In genomic region chr11:48859014-48859413, GRCm38 (mm10) we compare ENCODE assay signal across 8 mouse cellular contexts. TPM values are rescaled to one million over a fixed set of nuclear protein-coding genes. Genes with fewer than 3 reads are reported as not detected.
A peak's percentile ranks its signal among the peaks of the same experiment; 100 is the strongest.
DNase-seq lines count a peak whose midpoint lies in the region; ATAC-seq and TF ChIP-seq lines count a peak whose summit lies in the region.

No protein-coding gene starts in this region.

- no peaks in the 10 kb centered on the region for H3K9me3 ChIP-seq in G1E (replicated peaks)
- H3K9me3 ChIP-seq in embryonic facial prominence, embryonic 12.5 days, result no peaks in the 10 kb centered on the region
- no peaks in the 10 kb centered on the region for H3K9me3 ChIP-seq in limb, embryonic 11.5 days (ENCODE audit: control insufficient read depth, low read length)
- no peaks in the 10 kb centered on the region for H3K9me3 ChIP-seq in midbrain, embryonic 12.5 days

- peak; percentile 60 for TF ChIP-seq CTCF in cerebellum, adult 2 months (IDR thresholded peaks at IDR 0.05; ENCODE audit: borderline replicate concordance, insufficient read depth, low read depth, low read length)
- TF ChIP-seq CTCF in G1E (IDR thresholded peaks at IDR 0.05; ENCODE audit: low read depth, low read length), result peak; percentile 51

- no peaks in the 10 kb centered on the region; the same call in 1 of the 2 replicates for H3K4me1 ChIP-seq in cerebellum, adult 2 months (ENCODE audit: control insufficient read depth, insufficient read depth, low read length)
- peaks cover 39% of the 10 kb centered on the region for H3K4me1 ChIP-seq in G1E (ENCODE audit: insufficient read depth, low read depth, low read length)
- peaks cover 15% of the 10 kb centered on the region; the same call in 1 of the 2 replicates for H3K4me1 ChIP-seq in embryonic facial prominence, embryonic 12.5 days
- 0 out of 2 replicates have a peak, but pooled peaks cover 3% of the 10 kb centered on the region for H3K4me1 ChIP-seq in limb, embryonic 11.5 days (ENCODE audit: control insufficient read depth, insufficient read depth, low read length)
- peaks cover 24% of the 10 kb centered on the region for H3K4me1 ChIP-seq in midbrain, embryonic 12.5 days

- H3K4me2 ChIP-seq in embryonic facial prominence, embryonic 12.5 days (replicated peaks), result peak overlapping the region; percentile 87
- H3K4me2 ChIP-seq in limb, embryonic 11.5 days (ENCODE audit: low read depth, severe bottlenecking), result no peak overlapping the region
- peak overlapping the region; percentile 95 for H3K4me2 ChIP-seq in midbrain, embryonic 12.5 days (replicated peaks)

- peaks cover 9% of the 10 kb centered on the region for H3K36me3 ChIP-seq in G1E (replicated peaks)
- no peaks in the 10 kb centered on the region for H3K36me3 ChIP-seq in embryonic facial prominence, embryonic 12.5 days
- no peaks in the 10 kb centered on the region for H3K36me3 ChIP-seq in limb, embryonic 11.5 days (ENCODE audit: control insufficient read depth, insufficient read depth, low read length)
- H3K36me3 ChIP-seq in midbrain, embryonic 12.5 days, result no peaks in the 10 kb centered on the region

- H3K27ac ChIP-seq in cerebellum, adult 2 months (ENCODE audit: insufficient read depth, low read length), result no peak overlapping the region
- H3K27ac ChIP-seq in embryonic facial prominence, embryonic 12.5 days, result no peak overlapping the region
- H3K27ac ChIP-seq in limb, embryonic 11.5 days (replicated peaks; ENCODE audit: low read depth, low read length), result no peak overlapping the region
- no peak overlapping the region for H3K27ac ChIP-seq in midbrain, embryonic 12.5 days (replicated peaks)

- 0% methylated on average over 6 of the region's 6 CpGs for WGBS in cerebellum, adult 2 months
- under 1% methylated on average over 6 of the region's 6 CpGs for WGBS in embryonic facial prominence, embryonic 12.5 days
- 1% methylated on average over 6 of the region's 6 CpGs for WGBS in limb, embryonic 11.5 days
- 0% methylated on average over 6 of the region's 6 CpGs for WGBS in midbrain, embryonic 12.5 days

- no peak for TF ChIP-seq POLR2A in cerebellum, adult 2 months (IDR thresholded peaks at IDR 0.05; ENCODE audit: borderline replicate concordance, insufficient read depth, low read length)

- ATAC-seq in G1E (ENCODE audit: extremely low read depth, insufficient number of reproducible peaks, low FRiP score, poor library complexity, severe bottlenecking), result no peak
- no peak for ATAC-seq in embryonic facial prominence, embryonic 12.5 days (ENCODE audit: insufficient number of reproducible peaks, insufficient read depth, low FRiP score, low TSS enrichment)
- ATAC-seq in limb, embryonic 11.5 days (ENCODE audit: insufficient number of reproducible peaks, low FRiP score, low TSS enrichment, low read depth), result no peak
- ATAC-seq in midbrain, embryonic 12.5 days (ENCODE audit: low FRiP score, low read depth), result no peak

- H3K27me3 ChIP-seq in cerebellum, adult 2 months (ENCODE audit: control insufficient read depth, insufficient read depth, low read length), result no peaks in the 10 kb centered on the region
- H3K27me3 ChIP-seq in G1E (ENCODE audit: insufficient read depth, low read length), result no peaks in the 10 kb centered on the region
- peaks cover 10% of the 10 kb centered on the region; the same call in 1 of the 2 replicates for H3K27me3 ChIP-seq in embryonic facial prominence, embryonic 12.5 days
- H3K27me3 ChIP-seq in limb, embryonic 11.5 days (ENCODE audit: control insufficient read depth, insufficient read depth, low read length), result 0 out of 2 replicates have a peak, but pooled peaks cover 6% of the 10 kb centered on the region
- H3K27me3 ChIP-seq in midbrain, embryonic 12.5 days, result peaks cover 24% of the 10 kb centered on the region

- no peak overlapping the region for H3K4me3 ChIP-seq in cerebellum, adult 2 months (replicated peaks; ENCODE audit: insufficient read depth, low read depth, low read length)
- no peak overlapping the region for H3K4me3 ChIP-seq in G1E (ENCODE audit: low read depth, low read length)
- H3K4me3 ChIP-seq in embryonic facial prominence, embryonic 12.5 days, result peak overlapping the region; percentile 40; the same call in 1 of the 2 replicates
- no peak overlapping the region for H3K4me3 ChIP-seq in limb, embryonic 11.5 days (ENCODE audit: low read depth, low read length)
- peak overlapping the region; percentile 40 for H3K4me3 ChIP-seq in midbrain, embryonic 12.5 days

- DNase-seq in cerebellum, adult 2 months, result peak; percentile 41 to 53
- no peak for DNase-seq in cerebellum, adult 11-12 months
- DNase-seq in G1E (ENCODE audit: low spot score), result no peak
- peak; percentile 67 for DNase-seq in heart, postnatal 4 days
- DNase-seq in limb, embryonic 11.5 days (ENCODE audit: low spot score), result peak; percentile 65
- peak; percentile 51 for DNase-seq in thymus, postnatal 25 days

- H3K9ac ChIP-seq in embryonic facial prominence, embryonic 12.5 days, result no peak overlapping the region
- H3K9ac ChIP-seq in limb, embryonic 11.5 days (ENCODE audit: low read length), result no peak overlapping the region
- H3K9ac ChIP-seq in midbrain, embryonic 12.5 days (replicated peaks), result no peak overlapping the region

RNA-seq across cellular contexts. Expression of gene Irgm1, which starts 12.5 kb away (rescaled TPM):
- polyA plus RNA-seq in cerebellum, adult 2 months (2012; rRNA removed), result 6.5 and 7.1 TPM in 2 replicates
- total RNA-seq in G1E (2014; fragmentation: Nextera tagmentation), result 39.3 and 44.2 TPM in 2 replicates
- 73.5 and 75.4 TPM in 2 replicates for total RNA-seq in G1E (2017)
- 2.3 and 2.9 TPM in 2 replicates for polyA plus RNA-seq in G1E (2012)
- 3.4 and 3.5 TPM in 2 replicates for polyA plus RNA-seq in embryonic facial prominence, embryonic 12.5 days (2016; fragmentation: Nextera tagmentation; extraction: Ambion mirVana)
- total RNA-seq in heart, postnatal 4 days (2021), result 1 to 10 TPM; 6.2 to 7.6 TPM
- 1.1 and 1.7 TPM in 2 replicates for polyA plus RNA-seq in limb, embryonic 11.5 days (2014; fragmentation: Nextera tagmentation; extraction: Ambion mirVana)
- polyA plus RNA-seq in midbrain, embryonic 12.5 days (2016; fragmentation: Nextera tagmentation; extraction: Ambion mirVana), result 2.3 and 2.4 TPM in 2 replicates

RNA-seq across cellular contexts. Expression of gene Gm12184, which starts 32.6 kb away (rescaled TPM):
- polyA plus RNA-seq in cerebellum, adult 2 months (2012; rRNA removed), result 30.1 and 34.0 TPM in 2 replicates
- total RNA-seq in G1E (2014; fragmentation: Nextera tagmentation) (22.1 and 22.5 TPM in 2 replicates), G1E (2017) (15.3 and 16.3 TPM in 2 replicates)
- polyA plus RNA-seq in G1E (2012), result 47.2 and 49.5 TPM in 2 replicates
- polyA plus RNA-seq in embryonic facial prominence, embryonic 12.5 days (2016; fragmentation: Nextera tagmentation; extraction: Ambion mirVana), result 6.9 and 7.0 TPM in 2 replicates
- 1 to 10 TPM; 4.8 to 5.1 TPM for total RNA-seq in heart, postnatal 4 days (2021)
- 9.4 and 13.5 TPM in 2 replicates for polyA plus RNA-seq in limb, embryonic 11.5 days (2014; fragmentation: Nextera tagmentation; extraction: Ambion mirVana)
- 7.6 and 8.3 TPM in 2 replicates for polyA plus RNA-seq in midbrain, embryonic 12.5 days (2016; fragmentation: Nextera tagmentation; extraction: Ambion mirVana)

RNA-seq across cellular contexts. Expression of gene Trim7, which starts 33.1 kb away (rescaled TPM):
- 4.2 and 4.7 TPM in 2 replicates for polyA plus RNA-seq in cerebellum, adult 2 months (2012; rRNA removed)
- total RNA-seq in G1E (2014; fragmentation: Nextera tagmentation), result 1.2 and 4.0 TPM in 2 replicates
- 2.3 and 3.0 TPM in 2 replicates for total RNA-seq in G1E (2017)
- 0.59 and 0.67 TPM in 2 replicates for polyA plus RNA-seq in G1E (2012)
- 0.65 and 1.5 TPM in 2 replicates for polyA plus RNA-seq in embryonic facial prominence, embryonic 12.5 days (2016; fragmentation: Nextera tagmentation; extraction: Ambion mirVana)
- total RNA-seq in heart, postnatal 4 days (2021), result 1 to 10 TPM; 5.3 to 5.5 TPM
- polyA plus RNA-seq in limb, embryonic 11.5 days (2014; fragmentation: Nextera tagmentation; extraction: Ambion mirVana), result 0.25 and 0.41 TPM in 2 replicates
- polyA plus RNA-seq in midbrain, embryonic 12.5 days (2016; fragmentation: Nextera tagmentation; extraction: Ambion mirVana), result 1.3 and 1.4 TPM in 2 replicates

RNA-seq across cellular contexts. Expression of gene Trim41, which starts 41.9 kb away (rescaled TPM):
- polyA plus RNA-seq in cerebellum, adult 2 months (2012; rRNA removed), result 42.3 and 45.0 TPM in 2 replicates
- 13.8 and 20.2 TPM in 2 replicates for total RNA-seq in G1E (2014; fragmentation: Nextera tagmentation)
- total RNA-seq in G1E (2017), result 55.5 and 56.5 TPM in 2 replicates
- 50.4 and 56.6 TPM in 2 replicates for polyA plus RNA-seq in G1E (2012)
- polyA plus RNA-seq in embryonic facial prominence, embryonic 12.5 days (2016; fragmentation: Nextera tagmentation; extraction: Ambion mirVana), result 6.7 and 7.1 TPM in 2 replicates
- 10 to 100 TPM; 36.0 to 40.1 TPM for total RNA-seq in heart, postnatal 4 days (2021)
- polyA plus RNA-seq in limb, embryonic 11.5 days (2014; fragmentation: Nextera tagmentation; extraction: Ambion mirVana), result 5.7 TPM in 2 replicates
- polyA plus RNA-seq in midbrain, embryonic 12.5 days (2016; fragmentation: Nextera tagmentation; extraction: Ambion mirVana), result 5.4 and 6.2 TPM in 2 replicates

RNA-seq across cellular contexts. Expression of gene Gm5431, which starts 43.0 kb away (rescaled TPM):
- 0.06 and 0.08 TPM in 2 replicates for polyA plus RNA-seq in cerebellum, adult 2 months (2012; rRNA removed)
- not detected in 2 replicates for total RNA-seq in G1E (2014; fragmentation: Nextera tagmentation)
- total RNA-seq in G1E (2017), result 0.06 and 0.11 TPM in 2 replicates
- polyA plus RNA-seq in G1E (2012), result not detected in 2 replicates
- 0.06 TPM in 1 of 2 replicates, not detected in the other for polyA plus RNA-seq in embryonic facial prominence, embryonic 12.5 days (2016; fragmentation: Nextera tagmentation; extraction: Ambion mirVana)
- under 1 TPM; 0.26 to 0.38 TPM for total RNA-seq in heart, postnatal 4 days (2021)
- polyA plus RNA-seq in limb, embryonic 11.5 days (2014; fragmentation: Nextera tagmentation; extraction: Ambion mirVana), result 0.34 TPM in 1 of 2 replicates, not detected in the other
- polyA plus RNA-seq in midbrain, embryonic 12.5 days (2016; fragmentation: Nextera tagmentation; extraction: Ambion mirVana), result 0.18 TPM in 1 of 2 replicates, not detected in the other

Comparison
In these comparisons a context has a peak if more than half of its experiments do, and no peak if none do; other contexts are left out.
1. DNase-seq: peak in cerebellum, adult 2 months (2 of 2), heart, postnatal 4 days (single experiment), limb, embryonic 11.5 days (single experiment) and thymus, postnatal 25 days (single experiment); none in cerebellum, adult 11-12 months (single experiment) and G1E (single experiment).
2. H3K4me3 ChIP-seq: peak in embryonic facial prominence, embryonic 12.5 days (single experiment) and midbrain, embryonic 12.5 days (single experiment); none in cerebellum, adult 2 months (single experiment), G1E (single experiment) and limb, embryonic 11.5 days (single experiment).